Mouse (Mus musculus) adrenal gland, postnatal 10 days (tissue): ENCODE results near the gene Atp6v1b1. TPM values are rescaled to one million over a fixed set of nuclear protein-coding genes. Genes with fewer than 3 reads are reported as not detected.

ENCODE experiments used
- DNase-seq: peaks from one replicate; pipeline ENCODE4 v3.0.0; 2021; ENCODE audit warnings: mixed read lengths
- long read RNA-seq, 2 experiments: library from polyadenylated mRNA; stranded (forward); transcript quantifications; one replicate each; pipeline ENCODE4 v2.0.0; 2021
- total RNA-seq, 2 experiments: library from RNA; stranded (reverse); gene quantifications; 2 replicates each; pipeline ENCODE4 v1.2.3; 2021

Atp6v1b1 gene
- not detected for total RNA-seq
- long read RNA-seq, experiment 1 = 0 reads
- long read RNA-seq, experiment 2 = 0 reads

DNA sequence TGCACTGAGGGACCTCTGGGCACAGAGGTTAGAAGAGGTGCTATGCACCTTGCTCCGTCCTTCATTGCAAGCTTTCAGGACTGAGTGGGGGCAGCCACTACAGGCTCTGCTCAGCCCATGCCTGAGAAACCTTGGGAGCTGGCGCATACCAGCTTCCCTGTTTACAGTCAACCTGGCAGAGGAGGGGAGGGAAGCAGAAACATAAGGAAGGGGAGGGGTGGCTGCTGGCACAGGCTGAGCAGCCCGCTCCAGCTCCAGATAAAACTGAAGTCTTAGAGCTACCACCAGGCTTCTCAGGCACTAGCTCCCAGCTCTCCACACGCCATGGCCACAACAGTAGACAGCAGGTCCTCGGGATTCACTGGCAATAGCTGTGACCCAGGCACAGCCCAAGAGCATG, at the start of gene Atp6v1b1:
Gene Atp6v1b1, plus strand, starts transcription at position 230 of the 400 bp plus-strand sequence.
- DNase-seq = no peak

DNA sequence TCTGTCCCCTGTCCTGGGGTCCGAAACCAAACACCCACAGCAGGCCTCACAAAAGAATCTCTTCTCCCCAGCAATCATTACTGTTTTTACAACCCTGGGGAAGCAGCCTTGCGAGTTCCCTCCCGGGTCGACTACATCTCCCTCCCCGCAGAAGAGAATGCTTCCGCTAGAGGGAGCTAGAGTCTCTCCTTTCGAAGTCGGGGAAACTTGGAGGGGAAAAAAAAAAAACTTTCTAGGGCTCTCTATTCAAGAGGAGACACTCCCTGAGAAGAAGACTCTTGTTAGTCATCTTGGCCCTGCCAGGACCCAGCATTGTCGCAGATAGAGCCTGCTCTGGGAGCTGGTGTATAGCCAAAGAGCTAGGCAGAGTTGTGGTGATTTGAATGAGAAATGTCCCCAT, 49.0 kb upstream of the Atp6v1b1 start:
- DNase-seq = peak; percentile 66

DNA sequence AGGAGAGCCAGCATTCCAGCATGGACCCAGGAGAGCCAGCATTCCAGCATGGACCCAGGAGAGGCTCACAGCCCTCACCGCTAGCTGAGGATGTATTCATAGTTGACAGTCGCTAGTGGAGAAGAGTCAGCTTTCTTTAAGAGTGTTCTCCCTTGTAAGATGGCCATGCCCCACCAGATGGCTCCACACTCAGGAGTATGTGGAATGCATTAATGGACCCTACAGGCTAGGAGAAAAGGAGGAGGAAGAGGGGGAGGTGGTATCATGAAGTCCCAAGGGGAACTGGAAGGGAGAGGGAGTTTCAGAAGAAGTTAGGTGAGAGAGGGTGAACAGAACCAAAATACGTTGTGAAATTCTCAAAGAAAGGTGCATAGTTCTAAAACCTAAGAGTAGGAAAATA, 47.1 kb upstream of the Atp6v1b1 start:
- no peak for DNase-seq

DNA sequence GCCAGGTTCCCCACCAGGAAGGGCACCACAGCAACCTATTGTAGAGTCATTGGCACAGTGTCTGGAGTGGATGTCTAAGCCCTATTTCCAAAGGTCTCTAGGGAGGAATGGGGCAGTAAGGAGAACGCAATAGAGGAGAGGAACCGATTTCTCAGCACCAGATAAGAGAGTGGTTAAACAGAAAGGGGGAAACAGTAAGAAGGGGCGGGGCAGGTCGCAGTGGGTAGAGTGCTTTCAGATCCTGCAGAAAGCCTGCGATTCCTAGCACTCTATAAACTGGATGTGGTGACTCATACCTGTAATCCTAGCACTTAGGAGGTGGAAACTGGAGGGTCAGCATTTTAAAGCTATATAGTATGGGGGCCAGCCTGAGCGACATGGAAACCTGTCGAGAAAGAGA, 46.1 kb upstream of the Atp6v1b1 start:
- no peak for DNase-seq

DNA sequence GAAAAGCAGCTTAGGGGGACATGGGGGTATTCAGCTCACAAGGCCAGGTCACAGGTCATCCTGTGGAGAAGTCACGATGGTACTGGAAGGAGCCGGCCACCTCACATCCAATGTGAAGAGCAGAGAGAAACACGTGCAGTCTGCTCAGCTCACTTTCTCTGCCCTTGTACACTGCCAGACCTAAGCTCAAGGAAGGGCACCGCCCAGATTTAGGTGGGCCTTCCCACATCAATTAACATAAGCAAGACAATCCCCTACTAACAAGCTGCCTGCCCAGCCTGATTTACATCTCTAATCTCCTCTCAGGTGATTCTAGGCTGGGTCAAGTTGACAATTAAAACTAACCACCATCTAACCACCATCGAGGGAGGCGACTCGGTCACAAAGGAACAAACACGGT, 44.9 kb upstream of the Atp6v1b1 start:
- no peak for DNase-seq

DNA sequence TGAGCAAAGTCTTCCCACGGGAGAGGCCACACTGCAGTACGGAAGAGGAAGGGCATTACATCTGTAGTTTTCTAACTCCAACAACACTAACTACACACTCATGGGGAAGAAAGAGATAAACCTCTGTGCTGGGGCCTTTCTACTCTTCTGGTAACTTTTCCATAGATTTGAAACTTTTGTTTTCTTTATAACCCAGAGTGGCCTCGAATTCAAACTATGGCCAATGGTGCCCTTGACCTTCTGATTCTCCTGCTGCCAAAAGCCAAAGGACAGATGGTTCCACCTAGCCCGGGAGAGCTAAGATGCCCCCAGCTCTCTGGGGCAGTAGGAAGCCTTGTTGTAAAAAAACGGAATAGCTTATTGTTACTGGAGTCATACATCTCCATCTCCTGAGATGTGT, 42.8 kb upstream of the Atp6v1b1 start:
- no peak for DNase-seq

DNA sequence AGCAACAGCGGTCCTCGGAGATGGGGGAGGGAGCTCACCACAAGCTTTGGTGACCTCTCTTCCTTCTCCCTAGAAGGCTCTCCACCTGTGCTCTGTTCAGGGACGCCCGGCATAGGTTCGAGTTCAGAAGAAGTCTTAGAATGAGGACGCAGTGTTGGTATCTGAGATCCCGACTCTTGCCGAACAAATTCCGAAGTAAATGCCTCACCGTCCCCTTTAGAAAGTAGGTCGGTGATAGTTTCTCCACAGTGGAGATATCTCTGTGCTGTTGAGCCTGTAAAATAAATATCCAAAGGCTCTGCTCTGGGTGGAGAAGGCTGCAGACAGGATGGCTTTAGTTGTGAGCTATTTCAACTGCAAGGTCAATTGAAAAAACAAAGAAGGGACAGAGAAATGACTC, 41.8 kb upstream of the Atp6v1b1 start:
- DNase-seq = no peak

DNA sequence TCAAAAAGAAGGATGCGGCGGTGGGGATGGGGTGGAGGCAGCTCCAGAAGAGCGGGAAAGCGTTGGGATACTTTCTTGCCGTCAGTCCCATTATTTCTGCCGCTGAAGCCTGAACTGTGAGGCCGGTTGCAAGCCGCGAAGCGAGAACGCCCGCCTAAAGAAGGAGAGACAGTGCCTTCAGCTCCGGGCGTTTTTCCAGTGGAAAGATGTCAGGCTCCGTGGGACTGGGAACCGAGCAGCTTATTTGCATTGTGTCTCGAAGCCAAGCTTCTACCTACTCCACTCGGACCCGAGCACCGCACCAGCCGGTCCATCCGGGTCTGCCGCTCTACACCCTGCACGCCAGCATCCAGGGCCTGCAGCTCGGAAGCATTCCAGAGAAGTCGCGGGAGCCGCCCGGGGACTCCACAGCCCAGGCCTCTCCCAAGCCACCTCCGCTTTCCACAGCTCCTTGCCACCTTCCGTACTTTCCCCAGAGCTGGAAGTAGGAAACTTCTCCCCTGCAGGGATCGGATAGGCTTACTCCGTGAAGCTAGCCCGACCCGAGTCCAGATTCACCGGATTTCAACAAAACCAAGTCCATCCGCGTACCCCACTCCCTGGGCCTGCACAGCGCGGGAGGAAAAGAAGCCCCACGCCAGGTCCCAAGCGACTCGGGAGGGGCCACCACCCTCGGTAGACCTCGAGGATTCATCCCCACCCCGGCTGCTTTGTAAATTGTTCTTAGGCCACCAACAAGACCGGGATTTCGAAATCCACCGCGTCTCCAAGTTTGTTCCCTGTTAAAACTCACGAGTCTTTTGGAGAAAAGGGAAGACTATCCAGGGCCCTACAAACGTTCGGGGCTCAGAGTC, 40.4 kb upstream of the Atp6v1b1 start:
- no peak for DNase-seq

DNA sequence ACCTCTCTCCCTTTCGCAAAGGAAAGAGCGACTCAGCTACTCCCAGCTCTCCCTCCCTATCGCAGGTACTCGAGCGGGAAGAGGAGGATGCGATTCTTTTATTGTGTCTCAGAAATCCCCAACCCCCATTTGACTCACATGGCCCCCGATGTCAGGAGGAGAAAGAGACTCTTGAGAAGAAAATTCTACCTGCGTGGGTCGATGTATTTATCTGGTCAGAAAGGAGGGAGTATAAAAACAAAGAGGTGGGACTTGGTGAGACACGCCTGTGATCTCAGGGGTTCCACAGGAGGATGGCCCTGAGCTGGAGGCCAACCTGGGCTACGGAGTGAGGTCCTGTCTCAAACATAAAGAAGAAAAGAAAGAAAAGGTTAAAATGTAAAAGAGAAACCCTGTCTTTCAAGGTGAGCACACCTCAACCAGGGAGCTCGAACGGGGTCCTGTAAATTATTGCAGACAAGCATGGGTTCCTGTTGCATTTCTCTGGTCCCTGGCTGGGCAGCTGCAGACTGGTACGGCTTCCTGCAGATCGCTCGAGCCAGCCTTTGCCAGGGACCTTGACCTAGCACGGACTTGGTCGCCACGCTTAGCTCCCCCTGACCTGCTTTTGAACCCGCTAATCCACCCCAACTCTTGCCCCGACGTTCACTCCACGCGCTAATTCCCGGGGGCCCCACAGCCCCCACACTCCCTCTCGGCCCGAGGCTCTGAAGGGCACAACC, 39.6 kb upstream of the Atp6v1b1 start:
- DNase-seq = no peak

DNA sequence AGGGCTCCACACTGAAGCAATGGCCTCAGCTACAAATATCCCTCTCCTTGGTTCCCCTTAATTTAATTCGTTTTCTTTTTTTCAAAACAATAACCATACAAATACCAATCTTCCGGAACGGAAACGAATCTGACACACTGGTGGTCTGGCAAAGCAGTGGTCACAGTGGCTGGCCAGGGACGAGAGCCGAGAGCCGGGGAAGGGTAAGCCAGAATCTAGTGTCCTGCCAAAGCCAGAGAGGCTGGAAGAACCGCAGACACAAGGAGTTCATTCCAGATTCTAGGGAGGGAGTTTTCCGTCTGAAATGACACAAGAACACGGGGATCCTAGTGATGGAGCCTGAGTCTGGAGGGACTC, 39.1 kb upstream of the Atp6v1b1 start:
- DNase-seq = no peak

DNA sequence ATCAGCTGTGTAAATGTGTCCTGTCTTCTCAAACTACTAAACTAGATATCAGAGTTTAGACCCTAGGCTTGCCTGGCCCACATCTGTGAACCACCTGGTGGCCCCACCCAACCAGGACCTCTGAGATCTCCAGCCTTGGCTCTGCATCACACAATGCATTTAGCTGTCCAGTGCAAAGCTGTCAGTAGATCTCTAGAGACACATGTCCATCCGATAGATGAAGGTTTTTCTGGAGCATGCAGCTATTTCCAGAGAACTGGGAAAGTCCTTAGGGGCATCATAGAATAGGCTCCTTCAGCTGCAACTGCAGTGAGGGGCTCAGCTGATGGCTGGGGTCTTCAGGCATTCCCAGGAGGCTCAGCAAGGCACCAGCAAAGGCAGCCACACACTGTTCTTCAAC, 38.5 kb upstream of the Atp6v1b1 start:
- DNase-seq = no peak

DNA sequence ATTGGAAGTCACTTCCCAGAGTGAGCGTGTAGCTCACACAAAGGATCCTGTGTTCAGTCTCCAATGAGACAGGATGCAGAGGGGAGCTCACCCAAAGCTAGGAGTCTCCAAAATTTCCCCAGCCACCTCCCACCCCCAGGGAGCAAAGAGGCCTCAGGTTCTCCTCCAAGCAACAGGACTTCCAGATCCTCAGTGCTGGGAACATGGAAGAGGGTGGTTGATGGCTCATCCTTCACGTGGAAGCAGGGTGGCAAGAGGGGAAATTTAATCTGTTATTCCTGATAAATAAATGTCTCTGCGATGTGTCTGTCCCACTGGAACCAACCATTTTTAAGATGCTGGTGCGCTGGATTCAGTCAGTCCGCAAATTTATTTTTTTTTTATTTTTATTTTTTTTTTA, 38.1 kb upstream of the Atp6v1b1 start:
- no peak for DNase-seq

DNA sequence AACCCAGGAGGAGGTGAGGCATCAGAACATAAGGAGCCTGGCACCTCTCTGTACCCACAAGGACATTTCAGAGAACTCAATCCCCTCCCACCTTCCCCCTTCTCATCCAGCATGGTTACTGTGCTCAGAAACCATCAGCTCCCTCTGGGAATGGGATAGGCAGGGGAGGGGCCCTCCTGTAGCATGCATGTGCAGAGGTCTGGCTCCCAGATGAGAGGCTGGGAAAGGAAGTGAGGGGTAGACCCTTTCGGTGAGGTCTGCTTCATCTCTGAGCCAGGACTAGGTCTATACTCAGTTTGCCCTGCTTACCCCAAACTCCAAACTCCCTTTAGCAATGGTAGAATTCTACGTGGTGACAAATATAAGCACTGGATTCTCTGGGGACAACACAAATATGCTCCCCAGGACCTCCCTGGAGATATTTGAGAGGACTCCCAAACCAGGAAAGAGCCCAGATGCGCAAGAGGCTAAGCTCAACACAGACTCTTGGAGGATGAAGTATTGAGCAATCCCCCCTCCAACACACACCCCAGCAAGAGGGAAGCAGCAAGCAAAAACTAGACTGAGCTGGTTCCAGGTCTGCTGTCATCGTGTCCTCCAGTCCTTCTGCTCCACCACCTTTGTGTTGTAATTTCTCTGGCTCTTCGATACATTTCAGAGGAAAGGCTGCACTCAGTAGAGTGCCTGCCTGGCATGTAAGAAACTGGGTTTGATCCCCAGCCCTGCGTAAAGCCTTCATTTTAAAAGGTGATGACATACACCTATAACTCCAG, 34.9 kb upstream of the Atp6v1b1 start:
- DNase-seq = no peak

DNA sequence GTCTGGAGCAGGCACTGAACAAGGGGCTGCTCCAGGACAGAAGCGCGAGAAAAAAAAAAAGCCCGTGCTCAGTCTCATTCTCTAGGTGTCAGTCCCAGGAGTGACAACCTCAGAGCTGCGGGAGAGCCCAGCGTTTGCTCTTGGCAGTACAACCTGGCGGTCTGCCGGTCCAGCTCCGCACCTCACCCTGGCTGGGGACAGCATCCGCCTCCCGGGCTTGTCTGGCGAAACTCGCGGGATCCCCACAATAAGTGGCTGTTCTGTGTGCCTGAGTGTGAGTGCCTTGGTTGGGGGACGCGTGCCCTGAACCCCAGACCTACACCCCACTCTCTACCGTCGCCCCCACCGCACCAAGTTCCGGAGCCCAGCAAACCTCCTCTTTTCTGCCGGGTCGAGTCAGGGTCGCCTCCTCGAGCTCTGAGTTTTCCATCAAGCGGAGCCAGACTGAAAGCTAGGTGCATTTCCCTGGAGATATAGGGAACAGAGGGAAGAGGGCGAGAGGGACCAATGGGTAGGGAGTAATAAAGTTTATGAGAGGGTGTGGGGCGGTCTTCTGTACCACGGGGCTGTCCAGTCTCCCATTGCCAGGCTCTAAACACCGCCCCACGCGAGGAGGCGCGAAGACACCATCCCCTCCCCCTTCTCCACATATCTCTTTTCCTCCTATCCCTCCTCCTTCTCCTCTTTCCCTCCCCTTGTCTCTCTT, 32.3 kb upstream of the Atp6v1b1 start:
- peak; percentile 20 for DNase-seq

DNA sequence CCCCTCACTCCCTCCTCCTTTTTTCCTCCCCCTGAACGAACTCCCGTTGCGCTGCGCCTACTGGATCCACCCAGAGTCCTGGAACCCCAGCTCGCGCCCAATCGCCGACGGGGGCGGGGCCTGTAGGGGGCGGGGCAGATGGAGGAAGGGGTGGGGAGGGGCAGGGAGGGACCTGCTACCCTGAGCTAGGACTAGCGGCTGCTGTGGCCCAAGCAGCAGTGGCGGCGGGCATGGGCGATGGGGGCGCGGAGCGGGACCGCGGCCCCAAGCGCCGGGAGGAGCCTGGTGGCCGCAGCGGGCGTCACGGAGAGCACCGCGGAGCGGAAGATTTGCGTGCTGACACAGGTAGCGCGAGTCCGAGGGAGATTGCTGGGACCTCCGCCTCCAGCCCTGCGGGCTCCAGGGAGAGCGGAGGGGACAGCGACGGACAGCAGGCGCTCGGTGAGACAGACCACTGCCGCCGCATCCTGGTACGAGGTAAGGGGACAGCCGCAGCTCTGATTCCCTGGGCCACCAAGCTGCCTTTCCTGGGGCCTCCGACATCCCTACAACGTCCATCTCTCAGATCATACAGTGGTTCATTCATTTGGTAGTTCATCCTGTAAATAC, 31.6 kb upstream of the Atp6v1b1 start, which contains the start of gene Vax2:
Gene Vax2, plus strand, starts transcription at position 198 of the 609 bp plus-strand sequence.
- peak; percentile 89 for DNase-seq

DNA sequence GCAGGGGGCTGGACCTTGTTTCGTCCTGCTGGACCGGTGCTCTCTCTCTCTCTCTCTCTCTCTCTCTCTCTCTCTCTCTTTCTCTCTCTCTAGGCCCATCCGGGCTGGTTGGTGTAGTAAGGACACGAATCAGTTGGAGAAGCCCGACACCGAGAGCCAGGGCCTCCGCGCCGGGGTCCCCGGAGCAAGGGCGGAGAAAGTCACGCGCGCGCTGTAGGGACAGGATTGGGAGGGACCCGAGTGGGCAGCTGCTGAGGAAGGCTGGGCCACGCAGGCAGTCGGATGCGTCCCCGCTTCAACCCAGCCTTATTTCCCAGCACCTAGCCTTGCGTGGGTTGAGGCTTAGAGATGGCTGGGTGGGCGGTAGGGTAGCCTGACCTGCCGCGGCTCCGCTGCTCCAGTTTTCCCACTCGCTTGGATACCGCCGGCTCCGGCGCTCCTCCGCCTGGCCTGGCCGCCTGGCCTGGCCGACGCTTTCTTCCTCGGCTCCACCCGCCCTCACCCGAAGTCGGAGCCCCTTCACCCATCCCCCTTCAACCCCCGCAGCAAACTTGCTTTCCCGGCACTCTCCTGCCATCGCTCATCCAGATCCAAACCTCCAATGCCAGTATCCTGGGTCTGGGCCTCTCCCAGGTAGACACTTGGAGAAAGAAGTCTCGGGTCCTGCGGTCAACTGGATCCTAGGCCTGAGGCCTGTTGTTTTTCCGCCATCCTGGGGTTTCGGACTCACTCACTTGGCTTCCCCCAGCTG, 30.9 kb upstream of the Atp6v1b1 start:
- no peak for DNase-seq

DNA sequence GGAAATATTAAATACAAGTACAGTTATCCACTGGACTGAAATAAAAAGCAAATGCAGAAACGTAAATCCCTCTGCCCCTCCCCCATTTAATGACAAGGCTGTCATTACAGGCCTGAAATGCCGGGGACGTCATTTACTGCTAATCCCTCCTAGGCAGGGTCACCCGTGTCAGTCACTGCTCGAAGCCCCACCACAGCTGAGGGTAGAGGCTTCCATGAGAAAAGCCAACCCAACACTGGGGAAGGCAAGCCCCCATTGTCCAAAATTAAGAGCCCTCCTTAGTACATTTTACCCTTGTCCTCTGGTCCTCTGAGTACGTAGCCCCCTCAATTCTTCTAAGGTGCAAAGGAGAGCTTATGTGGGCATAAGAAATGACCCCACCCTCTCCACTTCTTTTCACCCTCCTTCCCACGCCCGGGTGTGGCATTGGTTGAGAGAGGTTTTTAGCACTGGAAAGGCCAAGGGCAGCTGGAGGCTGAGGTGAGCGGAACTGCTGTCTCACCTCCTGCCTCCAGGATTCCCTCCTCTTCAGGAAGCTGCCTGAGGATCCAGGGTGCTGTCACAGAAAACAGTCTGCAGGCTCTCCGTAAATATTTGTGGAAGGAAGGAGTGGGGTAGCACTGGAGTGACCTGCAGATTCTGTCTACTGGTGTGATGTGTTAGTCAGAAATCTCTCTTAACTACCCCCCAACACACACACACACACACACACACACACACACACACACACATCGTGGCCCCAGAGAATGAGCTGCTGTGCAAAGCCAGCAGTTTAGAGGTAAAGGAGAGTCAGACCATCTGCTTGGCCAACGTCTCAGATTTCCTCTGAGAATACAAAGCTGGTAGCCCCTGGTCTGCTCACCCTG, 29.3 kb upstream of the Atp6v1b1 start:
- DNase-seq = no peak

DNA sequence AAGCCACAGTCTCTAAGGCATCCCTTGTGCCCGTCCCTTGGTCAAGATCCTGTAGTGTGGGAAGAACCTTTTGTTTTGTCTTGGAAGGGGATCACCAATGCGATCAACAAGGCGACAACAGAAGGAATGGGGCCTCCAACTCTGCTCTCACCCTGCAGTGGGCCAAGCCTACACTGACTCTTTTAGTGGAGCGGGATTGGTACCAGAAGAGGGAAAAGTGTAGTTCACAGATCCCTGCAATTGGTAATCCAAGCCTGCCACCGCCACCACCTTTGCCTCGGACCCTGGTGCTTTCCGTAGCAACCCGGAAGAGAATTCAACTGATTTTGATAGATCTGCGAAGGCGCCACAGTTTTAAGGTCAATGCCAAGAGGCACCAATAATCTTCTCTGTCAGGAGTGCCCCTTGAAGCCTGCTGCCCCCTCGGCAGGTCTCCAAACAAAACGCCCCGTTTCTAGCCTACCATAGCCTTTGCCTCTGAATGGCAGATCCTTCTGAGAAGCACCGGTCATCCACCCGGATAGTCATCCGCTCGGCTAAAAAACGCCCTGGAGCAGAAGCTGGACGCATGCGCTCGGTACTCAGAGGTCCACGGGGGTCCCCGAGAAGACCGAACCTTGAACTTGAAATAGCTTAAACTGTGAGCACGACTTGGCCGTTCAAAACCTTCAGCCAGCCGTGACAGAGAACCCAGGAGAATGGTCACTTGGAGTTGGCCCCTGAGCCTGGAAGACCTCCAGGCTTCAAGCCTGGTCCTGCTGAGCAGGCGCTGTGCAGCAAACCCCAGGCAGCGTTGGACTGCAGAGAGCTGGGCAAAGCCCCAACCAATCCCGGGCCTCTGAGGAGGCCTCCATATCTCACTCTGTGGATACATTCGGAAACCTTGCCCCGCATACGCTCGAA, 28.3 kb upstream of the Atp6v1b1 start:
- peak; percentile 23 for DNase-seq
